Mouse (Mus musculus) frontal cortex, adult 2 months (tissue): ENCODE measurements around the gene Smarcal1. TPM values are rescaled to one million over a fixed set of nuclear protein-coding genes. Genes with fewer than 3 reads are reported as not detected.
A peak's percentile ranks its signal among the peaks of the same experiment; 100 is the strongest.

ENCODE experiments used
- DNase-seq, 2 experiments: peaks; one replicate each; pipeline ENCODE4 v3.0.0; 2022; ENCODE audit warnings: low spot score in 1 of 2; ENCODE audit errors: extremely low spot score in 1 of 2
- polyA plus RNA-seq: library from polyadenylated mRNA; depleted of rRNA; stranded (reverse); fragments of >200 nt; gene quantifications from 2 replicates; pipeline ENCODE4 v1.2.3, GENCODE M21; 2012

The Smarcal1 gene
- polyA plus RNA-seq, 1 experiment, result 46.9 TPM

DNA sequence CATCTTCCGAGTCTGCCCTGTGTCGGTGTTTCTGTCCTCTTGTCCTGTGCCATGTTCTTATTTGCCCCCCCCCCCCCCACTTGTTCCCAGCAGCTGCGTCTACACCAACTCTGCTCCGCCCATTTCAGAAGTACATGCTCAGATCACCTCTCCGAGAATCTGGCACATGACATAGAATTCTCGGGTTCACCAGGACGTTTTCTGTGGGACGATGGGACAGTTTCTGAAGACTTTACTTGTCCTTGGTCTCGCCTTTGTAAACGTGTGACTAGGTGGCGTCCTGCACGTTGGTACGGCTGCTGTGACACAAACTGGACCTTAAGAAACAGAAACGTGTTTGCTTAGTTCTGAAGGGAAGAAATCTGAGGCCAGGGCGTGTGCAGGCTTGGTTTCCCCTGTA, 4.5 kb downstream of the Smarcal1 start:
- no peak for DNase-seq

DNA sequence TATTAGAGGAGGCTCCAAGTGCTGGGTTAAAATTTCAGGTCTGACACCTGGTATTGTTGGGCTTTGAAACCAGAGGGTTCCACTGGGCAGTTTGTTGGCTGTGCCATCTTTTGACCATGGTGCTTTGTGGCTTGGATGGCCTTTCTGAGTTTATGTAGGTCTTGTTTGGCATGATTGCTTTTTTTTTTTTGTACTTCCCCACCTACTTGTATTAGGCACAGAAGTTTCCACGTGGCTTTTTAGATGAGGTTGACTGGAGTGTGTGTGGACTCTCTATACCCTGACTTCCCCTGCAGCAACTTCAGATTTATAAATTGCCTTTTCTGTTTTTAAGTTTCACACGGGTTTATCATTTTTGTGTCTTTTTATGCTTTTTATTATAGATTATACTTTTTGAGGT, 5.7 kb downstream of the Smarcal1 start:
- DNase-seq, result no peak

DNA sequence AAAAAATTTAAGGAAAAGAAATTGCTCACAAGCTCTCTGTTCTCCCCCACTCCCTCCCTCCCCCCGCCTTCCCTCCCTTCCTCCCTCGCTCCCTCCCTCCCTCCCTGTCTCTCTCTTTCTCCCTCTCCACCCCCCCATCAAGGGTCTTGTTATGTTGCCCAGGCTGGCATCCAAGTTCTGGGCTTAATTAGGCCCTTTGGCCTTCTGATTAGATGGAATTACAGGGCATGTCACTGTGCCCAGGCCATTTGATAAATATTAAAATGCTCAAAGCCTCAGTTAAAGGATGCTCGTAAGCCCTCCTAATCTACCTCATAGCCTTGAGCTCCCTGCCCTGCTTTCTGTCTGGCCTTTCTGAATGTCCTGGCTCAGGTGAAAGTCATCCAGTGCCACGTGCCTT, 7.6 kb downstream of the Smarcal1 start:
- DNase-seq, result no peak

DNA sequence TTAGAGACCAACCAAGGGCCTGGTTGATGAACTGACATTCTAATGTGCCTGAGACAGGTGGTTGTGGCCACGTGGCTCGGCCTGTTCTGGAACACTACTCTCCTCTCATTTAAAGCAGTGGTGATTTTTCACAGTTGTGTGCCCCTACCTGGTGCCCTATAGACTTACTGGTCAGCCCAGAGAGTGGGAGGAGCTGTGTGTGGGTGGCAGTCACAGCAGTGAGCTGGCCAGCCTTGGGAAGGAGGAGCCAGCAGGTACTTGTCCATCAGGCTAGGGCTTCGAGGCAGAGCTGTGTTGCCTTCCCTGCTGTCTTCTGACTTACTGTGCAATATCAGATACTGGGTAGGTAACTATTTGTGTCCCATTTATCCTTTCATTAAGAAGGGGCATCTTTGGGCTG, 9.3 kb downstream of the Smarcal1 start:
- DNase-seq, result no peak

DNA sequence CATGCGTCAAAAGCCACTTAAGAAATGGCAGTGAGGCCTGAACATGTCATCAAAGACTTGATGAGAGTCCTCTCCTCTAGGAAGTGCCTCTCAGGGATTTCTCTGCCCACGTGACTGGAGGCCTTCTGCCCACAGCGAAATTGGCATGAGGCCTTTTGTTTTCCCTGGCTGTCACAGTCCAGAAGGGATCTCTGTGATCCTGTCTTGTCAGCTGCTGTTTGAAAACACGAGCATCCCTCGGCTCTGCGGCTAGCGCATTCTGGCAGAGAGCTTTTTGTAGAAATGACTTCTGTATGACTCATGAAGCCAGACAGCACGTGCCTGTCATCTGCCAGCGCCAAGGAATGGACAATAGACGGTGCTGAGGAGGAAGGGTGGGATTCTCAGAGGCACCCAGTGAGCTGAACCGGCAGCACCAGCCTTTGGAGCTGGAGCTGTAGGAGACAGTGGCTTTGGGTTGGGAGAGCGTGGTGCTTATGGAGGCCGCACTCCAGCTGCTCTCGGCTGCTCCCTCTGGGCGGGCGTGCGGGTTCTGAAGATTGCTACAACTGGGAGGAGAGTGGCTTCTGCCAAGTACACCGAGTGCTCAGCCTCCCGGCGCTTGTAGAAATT, 10.4 kb downstream of the Smarcal1 start:
- DNase-seq, result peak; percentile 79

DNA sequence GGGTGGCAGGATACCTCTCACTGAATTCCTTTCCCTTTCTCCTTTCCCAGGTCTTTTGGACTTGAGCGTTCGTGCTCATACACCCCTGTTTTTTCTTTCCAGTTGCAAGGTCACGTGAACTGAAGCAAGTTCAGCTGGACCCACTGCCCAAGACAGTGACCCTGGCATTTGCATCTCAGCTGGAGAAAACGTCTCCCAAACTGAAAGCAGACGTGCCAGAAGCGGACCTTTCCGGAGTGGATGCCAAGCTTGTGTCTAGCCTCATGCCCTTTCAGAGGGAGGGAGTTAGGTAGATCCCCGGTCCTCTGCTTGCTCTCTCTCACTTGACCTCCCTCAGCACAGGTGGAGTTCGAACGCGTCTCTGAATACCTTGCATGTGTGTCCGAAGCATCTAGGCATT, 12.6 kb downstream of the Smarcal1 start:
- no peak for DNase-seq

DNA sequence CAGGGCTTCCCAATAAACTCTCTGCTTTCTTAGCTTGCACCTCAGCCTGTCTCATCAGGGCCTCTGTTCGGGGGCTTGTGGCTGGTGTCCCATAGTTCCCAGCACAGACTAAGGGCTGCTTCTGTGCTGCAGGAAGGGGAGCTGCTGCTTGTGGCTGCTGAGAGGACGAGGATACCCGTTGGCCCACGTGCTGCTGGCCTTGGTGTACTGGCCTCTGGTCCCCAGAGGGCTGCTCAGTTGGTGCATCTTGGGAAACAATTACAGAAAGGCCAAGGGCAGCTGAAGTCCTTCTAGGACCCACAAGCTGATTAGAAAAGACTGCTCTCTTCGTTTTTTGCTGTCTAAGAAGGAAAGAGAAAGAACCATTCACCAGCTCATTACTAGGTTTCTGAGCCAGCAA, 13.2 kb downstream of the Smarcal1 start:
- DNase-seq, result no peak

DNA sequence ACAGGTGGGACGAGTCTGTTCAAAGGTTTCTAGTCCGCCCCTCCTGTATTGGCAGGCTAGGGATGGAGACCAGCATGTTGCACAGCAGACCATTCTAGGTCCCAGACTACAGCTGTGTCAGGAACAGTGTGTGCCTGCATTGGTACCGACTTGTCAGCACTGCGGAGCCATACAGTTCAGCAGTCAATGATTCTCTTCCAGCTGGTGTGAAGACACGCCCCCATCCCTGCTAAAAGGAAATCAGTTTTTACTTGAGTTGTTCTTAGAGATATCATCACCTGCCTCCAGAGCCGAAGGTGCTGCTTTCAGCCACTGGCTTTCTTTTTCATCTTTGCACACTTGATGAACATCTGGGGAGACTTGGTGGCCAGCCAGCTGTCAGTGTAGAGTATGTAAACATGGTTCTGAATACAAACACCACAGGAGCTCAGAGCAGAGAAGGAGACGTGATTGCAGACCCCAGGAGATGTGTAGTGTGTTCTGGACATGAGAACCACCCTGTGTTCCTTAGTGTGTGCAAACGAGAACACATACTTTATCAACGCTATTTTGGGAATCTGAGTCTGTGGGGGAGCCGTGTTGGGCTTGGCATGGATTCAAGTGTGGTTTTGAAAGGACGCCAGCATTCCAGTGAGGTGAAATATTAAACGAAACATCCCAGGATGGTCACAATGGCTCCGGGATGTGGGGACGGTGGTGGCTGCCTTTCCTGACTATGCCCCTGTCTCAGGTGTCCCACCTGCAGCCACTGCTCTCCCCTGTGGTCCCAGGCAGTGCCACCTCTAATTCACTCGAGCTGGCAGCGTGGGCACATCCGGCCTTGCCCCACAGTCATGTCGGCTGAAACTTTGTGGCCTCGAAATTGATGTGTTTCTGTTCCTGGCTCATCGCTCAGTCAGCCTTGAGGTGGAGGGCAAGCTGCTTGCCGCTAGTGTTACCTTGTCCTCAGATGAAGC, 16.4 kb downstream of the Smarcal1 start:
- no peak for DNase-seq

DNA sequence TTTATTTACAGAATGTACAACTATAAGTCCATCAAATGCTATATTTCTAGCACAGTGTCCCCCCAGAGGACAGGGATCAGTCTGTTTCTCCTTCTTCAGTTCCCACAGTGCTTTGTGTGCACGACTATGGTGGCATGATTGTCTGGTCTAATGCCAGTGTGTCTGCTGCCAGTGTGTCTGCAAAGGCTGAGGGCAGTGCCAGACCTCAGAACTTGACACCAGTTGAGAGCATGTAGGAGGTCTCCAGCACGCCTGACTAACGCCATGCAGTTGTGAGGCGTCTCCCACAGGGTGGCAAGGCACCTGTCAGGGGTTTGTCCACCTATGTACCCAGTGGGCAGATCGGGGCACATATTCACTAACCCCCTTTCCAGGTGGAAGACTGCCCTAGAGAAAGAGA, 17.7 kb downstream of the Smarcal1 start:
- no peak for DNase-seq

DNA sequence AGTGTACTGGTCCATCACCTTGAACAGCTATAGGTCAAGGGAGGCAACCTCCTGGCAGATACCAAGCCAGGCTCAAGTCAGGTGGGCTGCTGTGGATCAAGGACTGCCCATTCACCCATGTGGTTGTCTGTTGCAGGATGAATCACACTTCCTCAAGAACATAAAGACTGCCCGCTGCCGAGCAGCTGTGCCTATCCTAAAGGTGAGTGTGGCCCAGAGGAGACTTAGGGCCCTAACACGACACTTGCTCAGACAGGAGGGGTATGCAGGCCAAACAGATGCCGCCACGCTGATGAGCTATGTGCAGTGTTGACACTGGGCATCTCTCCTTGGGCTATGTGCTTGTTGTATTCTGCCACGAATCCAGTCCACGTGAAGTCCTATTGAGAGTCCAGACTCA, 18.2 kb downstream of the Smarcal1 start:
- no peak for DNase-seq

DNA sequence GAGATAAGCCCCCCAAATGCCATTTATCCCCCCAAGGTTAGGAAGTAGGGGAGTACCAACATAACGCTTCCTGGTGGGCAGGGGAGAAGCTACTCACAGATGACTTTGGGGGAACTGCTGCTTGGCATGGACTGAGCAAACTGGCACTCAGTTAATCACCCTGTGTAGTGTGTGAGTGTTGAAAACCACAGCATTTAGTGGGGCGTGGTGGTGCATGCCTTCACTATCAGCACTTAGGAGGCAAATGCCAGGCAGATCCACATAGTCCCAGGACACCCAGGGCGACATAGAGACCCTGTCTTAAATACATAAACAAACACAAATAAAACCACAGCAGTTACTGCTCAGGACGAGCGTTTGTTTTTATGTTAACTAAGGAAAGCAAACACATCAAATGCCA, 19.1 kb downstream of the Smarcal1 start:
- no peak for DNase-seq

DNA sequence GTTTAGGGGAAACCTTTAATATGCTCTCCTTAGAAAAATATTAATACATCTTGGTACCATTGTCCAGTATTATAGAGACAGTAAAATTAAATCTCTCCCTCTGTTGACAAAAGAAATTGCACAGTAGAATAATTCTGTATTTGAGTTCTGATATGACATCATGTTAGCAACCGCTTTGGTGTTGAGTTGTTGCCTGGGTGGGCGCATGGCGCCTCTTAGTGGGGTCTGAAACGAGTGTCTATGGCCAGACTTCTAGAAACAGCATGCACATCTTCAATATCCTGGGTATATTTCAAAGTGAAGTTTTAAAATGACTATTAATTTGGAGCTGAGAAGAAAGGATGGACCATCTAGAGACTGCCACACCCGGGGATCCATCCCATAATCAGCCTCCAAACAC, 19.8 kb downstream of the Smarcal1 start:
- no peak for DNase-seq

DNA sequence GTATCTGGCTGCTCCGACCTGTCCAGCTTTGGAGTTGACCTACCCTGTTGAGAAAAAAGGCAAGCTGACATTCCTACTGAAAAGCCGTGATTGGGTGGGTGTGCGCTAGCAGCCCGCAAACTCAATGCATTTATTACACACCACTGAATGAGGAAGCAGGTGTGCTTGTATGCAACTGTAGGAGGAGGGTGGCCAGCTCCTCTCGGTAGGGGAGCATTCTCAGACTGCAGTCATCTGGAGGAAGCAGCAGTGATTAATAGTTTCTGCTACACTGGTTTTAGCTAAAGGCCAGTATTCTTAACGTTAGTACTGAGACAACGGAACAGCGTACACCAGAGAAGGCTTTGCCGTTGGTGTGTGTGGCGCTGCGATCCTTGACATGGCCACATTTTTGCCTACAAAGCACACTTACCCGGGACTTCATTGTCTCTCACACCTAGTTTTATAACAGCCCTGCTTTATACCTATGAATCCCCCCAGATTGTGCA, 23.2 kb downstream of the Smarcal1 start:
- no peak for DNase-seq

DNA sequence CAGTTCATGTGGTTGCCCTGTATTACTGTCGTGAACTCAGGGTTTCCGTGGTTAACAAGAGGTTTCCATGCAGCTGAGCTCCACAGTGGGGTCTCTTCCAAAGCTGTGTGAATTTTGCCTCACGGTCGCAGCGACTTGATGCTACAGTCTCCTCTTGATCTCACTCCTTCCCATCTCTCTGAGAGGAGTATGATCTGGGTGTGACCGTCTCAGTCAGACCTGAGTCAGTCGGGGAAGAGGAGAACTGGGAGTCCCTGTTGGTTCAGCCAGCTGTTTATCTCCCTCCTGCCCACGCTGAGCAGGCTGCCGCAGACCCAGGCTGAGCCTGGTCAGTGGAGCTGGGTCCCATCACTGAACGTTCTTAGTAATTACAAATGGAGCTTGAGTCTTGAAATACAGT, 26.1 kb downstream of the Smarcal1 start:
- DNase-seq, result no peak

DNA sequence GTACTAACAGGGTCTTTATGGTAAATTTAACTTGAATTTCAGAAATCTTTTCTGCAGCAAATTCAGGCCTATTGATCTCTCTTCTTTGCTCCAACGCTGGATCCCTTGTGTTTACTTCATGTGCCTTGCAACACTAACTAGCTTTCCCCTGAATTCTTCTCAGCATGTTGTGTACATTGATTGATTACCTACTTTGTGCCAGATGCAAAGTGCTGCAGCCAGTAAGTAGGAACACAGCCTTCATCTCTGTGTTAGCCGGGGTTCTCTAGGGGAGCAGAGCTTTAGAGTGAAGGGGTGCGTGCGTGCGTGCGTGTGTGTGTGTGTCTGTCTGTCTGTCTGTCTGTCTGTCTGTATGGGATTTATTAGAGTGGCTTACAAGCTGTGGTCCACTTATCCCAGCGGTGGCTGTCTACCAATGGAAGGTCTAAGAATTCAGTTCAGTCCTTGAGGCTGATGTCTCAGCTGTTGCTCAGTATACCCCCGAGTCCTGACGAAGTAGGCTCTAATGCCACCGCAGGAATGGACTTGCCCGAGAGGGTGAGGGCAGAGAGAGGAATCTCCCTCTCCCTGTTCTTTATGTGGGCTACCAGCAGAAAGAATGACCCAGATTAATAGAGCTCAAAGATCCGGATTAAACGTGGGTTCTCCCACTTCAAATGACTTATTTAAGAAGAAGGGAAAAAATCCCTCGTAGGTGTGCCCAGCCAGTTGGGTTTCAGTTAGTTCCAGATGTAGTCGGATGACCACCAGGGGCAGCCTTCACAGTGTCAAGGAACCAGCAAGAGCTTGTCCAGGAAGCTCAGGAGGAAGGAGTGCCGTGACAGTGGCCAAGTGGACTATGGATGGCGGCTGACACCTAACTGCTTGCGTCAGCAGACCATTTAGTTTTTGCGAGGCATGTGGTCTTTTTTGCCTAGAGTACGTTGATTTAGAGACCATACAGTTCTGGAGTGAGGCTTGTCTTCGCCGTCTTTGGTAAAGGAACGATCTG, 27.1 kb downstream of the Smarcal1 start:
- no peak for DNase-seq

DNA sequence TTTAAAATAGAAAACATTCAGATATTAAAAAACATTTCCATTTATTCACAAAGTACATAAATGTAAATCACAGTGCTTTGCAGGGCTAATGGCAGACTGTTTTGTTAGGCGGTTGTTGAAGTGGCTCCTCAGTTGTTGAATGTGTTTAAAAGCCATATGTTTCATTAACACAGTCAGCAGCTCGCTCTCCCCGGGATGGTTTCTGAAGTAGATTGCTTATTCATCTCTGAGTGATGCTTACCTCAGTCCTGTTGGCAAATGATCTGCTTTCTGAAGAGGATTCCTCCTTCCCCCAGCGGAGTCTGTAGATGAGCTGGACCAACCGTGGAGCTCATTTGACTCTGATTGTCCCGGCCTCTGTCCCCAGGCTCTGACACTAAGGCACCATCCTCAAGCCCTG, 29.1 kb downstream of the Smarcal1 start:
- peak in 1 of 2 experiments; percentile 31 for DNase-seq

DNA sequence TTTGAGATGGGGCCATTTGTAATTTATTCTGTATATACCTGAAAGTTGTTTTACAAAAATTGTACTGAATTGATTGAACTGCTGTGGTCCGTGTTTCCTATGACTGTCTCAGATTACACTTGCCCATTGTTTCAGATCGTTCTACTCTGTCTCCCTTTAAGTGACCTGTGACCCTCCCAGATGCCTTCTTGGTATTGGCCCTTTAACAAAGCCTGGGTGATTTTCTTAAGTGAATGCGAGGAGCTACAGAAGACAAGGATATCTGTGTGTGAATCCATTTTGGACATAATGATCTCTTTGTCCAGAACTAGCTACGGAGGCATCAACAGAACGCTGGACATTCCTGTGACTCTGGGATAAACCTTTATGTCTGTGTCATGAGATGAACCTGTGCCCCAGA, 52.2 kb downstream of the Smarcal1 start:
- no peak for DNase-seq

DNA sequence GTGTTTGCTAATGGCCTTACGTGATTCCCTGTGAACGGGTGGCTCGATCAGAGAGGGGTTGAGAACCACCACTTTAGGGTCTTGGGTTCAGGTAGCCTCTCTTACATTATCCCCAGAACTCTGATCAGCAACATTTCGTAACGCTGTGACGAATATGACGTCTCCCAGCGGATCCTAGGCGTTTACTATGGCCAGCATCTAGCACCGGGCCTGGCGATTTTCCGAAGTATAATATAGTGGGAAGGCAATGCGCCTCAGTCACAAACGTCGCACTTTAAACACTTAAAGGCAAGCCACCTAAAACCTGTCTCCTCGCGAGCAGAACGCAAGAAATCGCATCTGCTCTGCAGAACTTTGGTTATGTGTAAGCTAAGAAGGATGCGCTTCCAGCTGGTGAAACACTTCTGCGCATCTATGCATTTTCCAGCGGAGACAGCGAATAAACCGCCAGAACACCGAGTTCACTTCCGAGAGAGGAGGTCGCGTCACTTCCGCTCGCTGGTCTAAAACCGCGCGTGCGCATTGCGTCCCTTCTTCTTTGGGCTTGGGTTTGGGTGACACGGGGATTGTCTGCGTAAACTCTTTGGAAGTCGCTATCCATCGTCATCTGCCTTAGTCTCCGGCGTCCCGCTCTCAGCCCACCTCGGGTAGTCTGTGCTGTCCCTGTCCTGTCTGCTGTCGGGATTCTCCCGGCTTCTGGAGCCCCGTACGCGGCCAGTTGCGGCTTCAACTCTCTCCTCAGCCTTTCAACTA, 57.8 kb downstream of the Smarcal1 start:
- DNase-seq, result peak; percentile 28 to 77

DNA sequence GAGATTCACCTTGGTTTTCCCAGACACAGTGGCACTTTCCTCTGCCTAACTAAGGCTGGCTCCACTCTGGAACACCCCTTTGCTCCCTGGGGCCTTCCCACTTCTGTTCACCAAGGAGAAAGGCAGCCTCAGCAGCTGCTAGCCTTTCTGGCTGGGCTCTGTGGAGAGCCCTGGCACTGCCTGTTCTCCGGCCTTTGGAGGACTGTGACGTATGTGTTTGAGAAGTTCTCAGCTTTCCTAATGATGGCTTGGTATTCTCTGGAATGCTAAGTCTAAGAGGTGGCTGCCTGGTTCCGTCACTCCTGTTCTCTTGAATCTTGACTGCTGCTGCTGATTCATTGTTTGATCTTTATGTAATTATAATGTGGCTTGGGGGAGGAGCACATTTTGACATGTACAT, 90.0 kb downstream of the Smarcal1 start:
- DNase-seq, result no peak
